Mouse (Mus musculus) stomach, postnatal 0 days (tissue): ENCODE results near the gene 9130230L23Rik.

Experiments used
- CTCF ChIP-seq: IDR thresholded peaks from 2 replicates; pipeline ENCODE4 v1.5.1; 2016; ENCODE audit warnings: antibody characterized with exemption, low read depth, mild to moderate bottlenecking, moderate library complexity
- EP300 ChIP-seq: optimal IDR thresholded peaks from 2 replicates; pipeline ENCODE3; 2016; ENCODE audit warnings: antibody characterized with exemption

DNA sequence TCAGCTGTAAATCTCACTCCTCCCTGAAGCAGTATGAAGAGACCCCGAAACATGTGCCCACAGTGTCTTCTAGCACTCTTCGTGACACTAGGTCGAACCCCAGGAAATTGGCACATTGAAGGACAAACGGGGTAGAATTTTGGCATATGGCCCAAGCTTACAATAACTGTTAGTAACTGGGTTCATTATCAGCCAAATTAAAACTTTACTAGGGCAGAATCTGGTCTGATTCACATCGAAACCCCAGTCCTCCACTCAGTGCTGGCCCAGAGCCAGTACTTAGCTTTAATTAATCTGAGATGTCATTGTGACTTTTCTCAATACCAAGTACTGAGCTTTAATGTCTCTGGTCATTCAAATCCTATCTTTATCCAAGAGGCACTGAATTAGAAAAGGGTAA lies 46.8 kb upstream of the 9130230L23Rik start:
- no peak for TF ChIP-seq CTCF
- TF ChIP-seq EP300: no peak
